Mouse (Mus musculus): Measurements from ENCODE around the gene Bbof1.

DNA sequence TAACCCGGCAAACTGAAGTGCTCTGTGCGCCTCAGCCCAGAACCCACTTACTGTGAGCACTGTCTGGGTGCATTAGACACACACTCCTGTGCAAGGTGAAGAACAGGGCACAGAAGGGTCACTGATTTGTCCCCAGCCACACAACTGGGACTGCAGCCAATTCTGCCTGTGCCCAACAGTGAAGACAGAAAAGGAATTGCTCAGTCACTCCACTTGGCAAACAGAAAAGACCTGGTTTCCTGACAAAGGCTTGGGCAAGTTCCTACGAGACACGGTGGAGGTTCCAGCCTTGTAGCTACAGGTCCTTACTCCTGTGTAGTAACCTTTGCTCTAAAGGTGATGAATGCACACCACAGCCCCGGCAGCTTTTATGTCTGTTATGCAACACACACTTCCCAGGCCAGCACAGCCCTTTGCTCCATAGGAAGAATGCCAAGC is 24.2 kb upstream of the Bbof1 start:
- no peak for TF ChIP-seq CTCF (conservative IDR thresholded peaks at IDR 0.05; ENCODE audit: low read length)
- no peak for TF ChIP-seq NANOG (IDR thresholded peaks at IDR 0.05; ENCODE audit: borderline replicate concordance, low read length)
